Mouse (Mus musculus): Measurements from ENCODE around the gene Pla2r1. TPM values are rescaled to one million over a fixed set of nuclear protein-coding genes. Genes with fewer than 3 reads are reported as not detected.

Gene Pla2r1
- polyA plus RNA-seq, 1 experiment = 0.42 TPM

DNA sequence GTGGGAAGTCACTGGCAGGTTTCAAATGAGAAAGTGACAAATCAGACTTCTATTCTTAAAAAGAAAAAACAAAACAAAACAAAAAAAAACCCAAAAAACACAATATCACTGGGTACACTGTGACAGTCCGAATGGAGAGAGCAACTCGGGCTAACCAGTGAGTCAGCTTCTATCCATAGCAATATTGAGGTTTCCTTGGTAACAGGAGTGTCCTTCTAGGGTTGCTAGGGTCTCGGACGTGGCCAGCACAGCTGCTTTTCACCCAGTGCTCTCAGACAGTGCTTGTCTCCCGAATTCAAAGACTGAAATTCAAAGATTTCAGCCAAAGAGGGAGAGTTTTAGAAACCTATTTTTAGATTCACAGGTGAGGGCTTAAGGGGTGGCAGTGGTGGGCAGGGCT, 20.6 kb downstream of the Pla2r1 start:
- 79% methylated on average over 5 of the region's 5 CpGs for WGBS
- Histone ChIP-seq H3K27ac (ENCODE audit: control insufficient read depth, insufficient read depth, low read depth, low read length, poor library complexity) (no peak overlapping the region), H3K4me1 (ENCODE audit: control insufficient read depth, insufficient read depth, low read length) (no peaks in the 10 kb centered on the region), H3K4me3 (replicated peaks; ENCODE audit: control insufficient read depth, low read depth, low read length) (no peak overlapping the region)
- TF ChIP-seq CTCF (IDR thresholded peaks at IDR 0.05; ENCODE audit: control insufficient read depth, insufficient read depth, low read length) = no peak
- no peak for TF ChIP-seq POLR2A (IDR thresholded peaks at IDR 0.05; ENCODE audit: borderline replicate concordance, control insufficient read depth, low read depth, low read length)

GRCm38 (mm10) chr2:60515817-60516216, 37.3 kb downstream of the Pla2r1 start:
- TF ChIP-seq CTCF (IDR thresholded peaks at IDR 0.05; ENCODE audit: control insufficient read depth, insufficient read depth, low read length) (no peak), POLR2A (IDR thresholded peaks at IDR 0.05; ENCODE audit: borderline replicate concordance, control insufficient read depth, low read depth, low read length) (no peak)
- H3K27ac ChIP-seq (ENCODE audit: control insufficient read depth, insufficient read depth, low read depth, low read length, poor library complexity) = no peak overlapping the region
- 61% methylated on average over 8 of the region's 8 CpGs for WGBS
- no peaks in the 10 kb centered on the region; the same call in 1 of the 2 replicates for H3K4me1 ChIP-seq (ENCODE audit: control insufficient read depth, insufficient read depth, low read length)
- no peak overlapping the region for H3K4me3 ChIP-seq (replicated peaks; ENCODE audit: control insufficient read depth, low read depth, low read length)

DNA sequence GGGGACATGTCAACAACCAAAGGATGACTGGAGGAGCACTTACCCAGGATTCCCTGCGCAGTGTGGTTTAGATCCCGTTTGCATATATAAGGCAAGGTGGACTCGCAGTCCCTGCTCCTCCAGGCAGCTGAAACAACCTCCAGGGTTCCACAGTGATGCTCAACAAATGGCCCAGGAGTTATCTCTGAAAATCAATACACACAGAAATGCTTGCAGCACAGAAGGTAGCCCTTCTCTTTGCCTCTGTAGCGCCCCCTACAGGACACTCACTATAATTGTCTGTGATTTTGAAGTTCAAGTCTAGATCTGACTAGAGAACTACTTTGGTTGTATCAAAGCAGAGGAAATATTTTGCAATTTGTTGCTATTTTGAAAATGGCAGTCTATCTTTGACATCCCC, 38.2 kb downstream of the Pla2r1 start:
- H3K4me1 ChIP-seq (ENCODE audit: control insufficient read depth, insufficient read depth, low read length) = no peaks in the 10 kb centered on the region; the same call in 1 of the 2 replicates
- TF ChIP-seq CTCF (IDR thresholded peaks at IDR 0.05; ENCODE audit: control insufficient read depth, insufficient read depth, low read length) = no peak
- TF ChIP-seq POLR2A (IDR thresholded peaks at IDR 0.05; ENCODE audit: borderline replicate concordance, control insufficient read depth, low read depth, low read length) = no peak

DNA sequence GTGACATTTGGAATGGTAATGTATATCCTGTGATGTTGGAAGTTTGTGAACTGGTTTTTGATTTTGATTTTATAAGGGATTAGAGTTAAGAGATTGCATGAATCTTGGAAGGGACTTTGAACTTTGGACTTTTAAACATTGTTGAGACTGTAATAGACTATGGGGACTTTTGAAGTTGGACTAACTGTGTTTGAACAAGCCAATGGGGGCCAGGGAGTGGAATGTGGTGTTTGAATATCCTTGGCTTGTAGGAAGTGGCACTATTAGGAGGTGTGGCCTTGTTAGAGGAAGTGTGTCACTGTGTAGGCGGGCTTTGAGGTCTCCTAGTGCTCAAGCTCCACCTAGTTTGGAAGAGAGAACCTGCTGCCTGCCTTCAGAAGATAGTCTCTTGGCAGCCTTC, 42.4 kb downstream of the Pla2r1 start:
- no peak for TF ChIP-seq CTCF (IDR thresholded peaks at IDR 0.05; ENCODE audit: control insufficient read depth, insufficient read depth, low read length)
- 63% methylated on average over 1 of the region's 1 CpGs for WGBS
- Histone ChIP-seq H3K4me1 (ENCODE audit: control insufficient read depth, insufficient read depth, low read length) (no peaks in the 10 kb centered on the region; the same call in 1 of the 2 replicates), H3K27ac (ENCODE audit: control insufficient read depth, insufficient read depth, low read depth, low read length, poor library complexity) (no peak overlapping the region), H3K4me3 (replicated peaks; ENCODE audit: control insufficient read depth, low read depth, low read length) (no peak overlapping the region)

More for the DNA sequence above, 38.2 kb downstream of the Pla2r1 start:
- no peak overlapping the region for H3K27ac ChIP-seq (ENCODE audit: control insufficient read depth, insufficient read depth, low read depth, low read length, poor library complexity)
- H3K4me3 ChIP-seq (replicated peaks; ENCODE audit: control insufficient read depth, low read depth, low read length) = no peak overlapping the region
- WGBS = 71% methylated on average over 4 of the region's 4 CpGs

GRCm38 (mm10) chr2:60505145-60505544, 48.0 kb downstream of the Pla2r1 start:
- H3K27ac ChIP-seq (ENCODE audit: control insufficient read depth, insufficient read depth, low read depth, low read length, poor library complexity) = no peak overlapping the region
- H3K4me1 ChIP-seq (ENCODE audit: control insufficient read depth, insufficient read depth, low read length) = no peaks in the 10 kb centered on the region
- TF ChIP-seq POLR2A (IDR thresholded peaks at IDR 0.05; ENCODE audit: borderline replicate concordance, control insufficient read depth, low read depth, low read length) (no peak), CTCF (IDR thresholded peaks at IDR 0.05; ENCODE audit: control insufficient read depth, insufficient read depth, low read length) (no peak)
- no peak overlapping the region for H3K4me3 ChIP-seq (replicated peaks; ENCODE audit: control insufficient read depth, low read depth, low read length)
- 32% methylated on average over 2 of the region's 2 CpGs for WGBS

DNA sequence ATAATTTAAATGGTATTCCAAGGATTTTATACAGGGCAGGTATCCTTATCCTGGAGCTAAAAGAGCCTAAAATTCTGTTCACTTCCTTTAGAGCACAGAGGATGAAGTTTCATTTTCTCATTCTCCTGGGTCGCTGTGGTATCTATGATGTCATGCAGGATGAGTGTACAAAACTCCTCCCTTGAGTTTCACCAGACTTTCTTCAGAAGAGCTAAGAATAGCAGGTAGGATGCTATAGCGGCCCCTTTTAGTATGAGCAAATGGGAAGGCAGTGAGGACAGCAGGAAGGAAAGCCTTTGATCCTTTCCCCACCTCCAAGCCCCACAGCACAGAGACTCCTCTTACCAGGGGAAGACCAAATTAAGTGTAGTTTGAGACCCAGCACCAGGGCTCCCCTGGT, 48.4 kb downstream of the Pla2r1 start:
- WGBS = 1% methylated on average over 2 of the region's 2 CpGs
- TF ChIP-seq POLR2A (IDR thresholded peaks at IDR 0.05; ENCODE audit: borderline replicate concordance, control insufficient read depth, low read depth, low read length) (no peak), CTCF (IDR thresholded peaks at IDR 0.05; ENCODE audit: control insufficient read depth, insufficient read depth, low read length) (no peak)
- Histone ChIP-seq H3K27ac (ENCODE audit: control insufficient read depth, insufficient read depth, low read depth, low read length, poor library complexity) (no peak overlapping the region), H3K4me3 (replicated peaks; ENCODE audit: control insufficient read depth, low read depth, low read length) (no peak overlapping the region), H3K4me1 (ENCODE audit: control insufficient read depth, insufficient read depth, low read length) (no peaks in the 10 kb centered on the region)

GRCm38 (mm10) chr2:60503991-60504390, 49.1 kb downstream of the Pla2r1 start:
- no peak for TF ChIP-seq CTCF (IDR thresholded peaks at IDR 0.05; ENCODE audit: control insufficient read depth, insufficient read depth, low read length)
- WGBS = 82% methylated on average over 4 of the region's 4 CpGs
- Histone ChIP-seq H3K27ac (ENCODE audit: control insufficient read depth, insufficient read depth, low read depth, low read length, poor library complexity) (no peak overlapping the region), H3K4me3 (replicated peaks; ENCODE audit: control insufficient read depth, low read depth, low read length) (no peak overlapping the region), H3K4me1 (ENCODE audit: control insufficient read depth, insufficient read depth, low read length) (no peaks in the 10 kb centered on the region)

DNA sequence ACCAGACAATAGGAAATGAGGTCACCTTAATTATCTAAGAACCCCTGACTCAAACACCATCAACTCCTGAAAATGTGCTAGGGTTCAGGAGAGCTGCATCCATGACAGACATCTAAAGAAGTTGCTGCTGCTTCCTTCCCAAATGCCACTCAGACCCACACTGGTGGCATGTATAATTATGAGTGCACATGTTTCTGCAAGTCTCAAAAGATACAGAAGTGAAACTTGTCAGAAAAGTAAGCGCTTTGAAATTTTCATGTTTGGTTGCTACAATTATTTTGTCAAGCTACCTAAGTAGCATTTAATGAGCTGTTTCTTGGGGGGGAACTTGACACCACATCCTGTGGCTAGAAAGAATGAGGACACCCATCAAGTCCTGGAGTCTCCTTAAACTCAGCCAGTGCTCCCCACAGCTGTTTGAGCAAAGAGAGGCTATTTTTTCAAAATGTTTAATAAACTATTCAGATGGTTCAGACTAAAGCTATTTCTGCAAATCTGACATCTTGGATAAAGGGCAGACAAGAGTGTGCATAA, 52.5 kb downstream of the Pla2r1 start:
- no peak overlapping the region for H3K4me3 ChIP-seq (replicated peaks; ENCODE audit: control insufficient read depth, low read depth, low read length)
- TF ChIP-seq POLR2A (IDR thresholded peaks at IDR 0.05; ENCODE audit: borderline replicate concordance, control insufficient read depth, low read depth, low read length) (no peak), CTCF (IDR thresholded peaks at IDR 0.05; ENCODE audit: control insufficient read depth, insufficient read depth, low read length) (no peak)
- no peak overlapping the region for H3K27ac ChIP-seq (ENCODE audit: control insufficient read depth, insufficient read depth, low read depth, low read length, poor library complexity)
- WGBS = 29% methylated on average over 1 of the region's 1 CpGs
- no peaks in the 10 kb centered on the region for H3K4me1 ChIP-seq (ENCODE audit: control insufficient read depth, insufficient read depth, low read length)

DNA sequence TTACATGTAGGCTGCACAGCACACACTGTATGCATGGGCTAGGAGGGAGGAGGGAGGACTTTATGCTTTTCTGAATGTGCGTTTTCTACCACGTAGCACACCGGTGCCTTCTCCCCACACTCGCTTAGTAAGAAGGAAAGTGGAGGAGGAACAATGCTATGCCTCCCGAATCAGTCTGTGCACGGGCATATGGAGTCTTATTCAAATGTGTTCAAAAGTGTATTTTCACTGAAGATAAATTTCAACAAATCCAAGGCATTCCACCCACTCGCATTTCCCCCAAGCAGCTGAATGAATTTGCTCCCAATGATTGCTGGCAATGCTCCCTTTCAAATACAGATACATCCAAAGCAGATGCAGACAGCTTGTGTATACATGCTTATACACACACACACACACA, 73.2 kb downstream of the Pla2r1 start:
- Histone ChIP-seq H3K4me1 (ENCODE audit: control insufficient read depth, insufficient read depth, low read length) (no peaks in the 10 kb centered on the region), H3K4me3 (replicated peaks; ENCODE audit: control insufficient read depth, low read depth, low read length) (no peak overlapping the region), H3K27ac (ENCODE audit: control insufficient read depth, insufficient read depth, low read depth, low read length, poor library complexity) (no peak overlapping the region)
- WGBS = 88% methylated on average over 7 of the region's 7 CpGs
- no peak for TF ChIP-seq CTCF (IDR thresholded peaks at IDR 0.05; ENCODE audit: control insufficient read depth, insufficient read depth, low read length)
- no peak for TF ChIP-seq POLR2A (IDR thresholded peaks at IDR 0.05; ENCODE audit: borderline replicate concordance, control insufficient read depth, low read depth, low read length)

Measured in bone marrow, adult 2 months (tissue).